Mouse (Mus musculus): ENCODE results near the gene Scin.

- TF ChIP-seq GATA1 (IDR thresholded peaks at IDR 0.05; ENCODE audit: borderline replicate concordance, low read length) (no peak), FLI1 (IDR thresholded peaks at IDR 0.05; ENCODE audit: low read length) (no peak)
Measured at GRCm38 (mm10) chr12:40133194-40133572, 845 bp downstream of the Scin start.
